Mouse (Mus musculus) adrenal gland, postnatal 14 days (tissue): Measurements from ENCODE around the gene Pdzd8. TPM values are rescaled to one million over a fixed set of nuclear protein-coding genes. Genes with fewer than 3 reads are reported as not detected.
A peak's percentile ranks its signal among the peaks of the same experiment; 100 is the strongest.

Source experiments
- DNase-seq: peaks from one replicate; pipeline ENCODE4 v3.0.0; 2021; ENCODE audit warnings: mixed read lengths
- long read RNA-seq, 2 experiments: library from polyadenylated mRNA; stranded (forward); transcript quantifications; one replicate each; pipeline ENCODE4 v2.0.0; 2021
- total RNA-seq: library from RNA; stranded (reverse); gene quantifications from 2 replicates; pipeline ENCODE4 v1.2.3, GENCODE M21; 2021

Gene Pdzd8
- 33.6 and 33.9 TPM in 2 replicates for total RNA-seq
- long read RNA-seq, experiment 1, full-length matches to known transcripts, result 14 of 27 reads
- long read RNA-seq, experiment 1, partial matches to known transcripts, result 3 of 27 reads
- long read RNA-seq, experiment 1, other reads (novel, unspliced or antisense), result 10 of 27 reads
- long read RNA-seq, experiment 2, full-length matches to known transcripts, result 14 of 17 reads
- long read RNA-seq, experiment 2, partial matches to known transcripts, result 0 of 17 reads
- long read RNA-seq, experiment 2, other reads (novel, unspliced or antisense), result 3 of 17 reads

DNA sequence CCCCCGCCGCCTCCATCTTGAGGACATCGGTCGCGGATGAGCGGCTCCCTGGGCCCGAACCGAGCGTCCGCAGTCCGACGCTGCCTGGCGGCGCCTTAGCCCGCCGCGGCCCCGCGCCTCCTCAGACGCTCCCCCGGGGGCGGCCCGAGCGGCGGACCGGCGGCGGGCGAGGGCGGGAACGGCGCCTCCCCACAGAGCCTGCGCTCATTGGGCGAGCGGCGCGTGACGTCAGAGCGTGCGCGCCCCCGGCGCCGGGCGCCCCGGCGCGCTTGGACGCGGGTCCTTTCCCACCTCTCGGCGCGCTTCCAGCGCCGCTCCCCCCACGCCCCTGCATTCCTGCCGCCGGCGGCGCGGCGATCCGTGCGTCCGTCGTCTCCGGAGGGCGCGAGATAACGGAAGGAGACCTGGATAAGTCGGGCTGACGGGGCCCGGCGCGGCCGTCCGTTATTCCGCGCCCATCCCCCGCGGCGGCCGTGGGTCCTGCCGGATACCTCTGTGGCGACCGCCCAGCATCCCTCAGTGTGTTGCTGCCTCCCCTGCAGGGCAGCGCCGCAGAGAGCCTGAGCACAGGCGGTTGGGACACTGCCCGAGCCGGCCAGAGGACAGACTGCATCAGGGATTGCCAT is at the start of gene Pdzd8:
TSS of gene Pdzd8 (minus strand) at position 123 of the 626 bp plus-strand sequence.
- peak; percentile 95 for DNase-seq

DNA sequence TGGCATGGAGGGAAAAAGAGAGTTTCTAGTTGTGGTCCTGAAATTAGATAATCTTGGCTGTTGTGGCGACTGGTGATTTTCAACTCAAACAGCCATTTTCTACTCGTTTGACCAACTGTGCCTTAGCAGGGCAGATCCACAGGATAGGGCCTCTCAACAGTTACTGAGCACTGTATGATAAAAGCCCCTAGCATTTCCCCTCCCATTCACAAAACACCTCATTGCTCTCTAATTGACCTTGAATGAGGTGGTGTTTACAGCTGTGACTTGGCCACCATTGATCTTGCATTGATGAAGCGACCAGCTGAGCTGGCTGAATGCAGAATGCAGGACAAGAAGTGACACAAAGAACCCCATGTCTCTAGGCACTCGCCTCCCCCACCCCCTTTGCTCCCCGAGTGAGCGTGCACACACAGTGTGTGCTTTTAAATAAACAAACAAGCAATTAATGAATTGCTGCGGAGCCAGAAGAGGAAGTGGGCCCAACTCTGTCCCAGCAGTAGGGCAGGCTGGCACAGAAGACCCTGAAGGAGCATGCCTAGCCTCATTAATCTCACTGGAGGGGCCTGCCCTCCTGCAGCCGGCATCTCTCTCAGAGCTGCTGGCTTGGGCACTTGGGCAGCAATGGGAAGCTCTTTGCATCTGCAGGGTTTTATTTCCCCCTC is 48.3 kb upstream of the Pdzd8 start:
- no peak for DNase-seq

DNA sequence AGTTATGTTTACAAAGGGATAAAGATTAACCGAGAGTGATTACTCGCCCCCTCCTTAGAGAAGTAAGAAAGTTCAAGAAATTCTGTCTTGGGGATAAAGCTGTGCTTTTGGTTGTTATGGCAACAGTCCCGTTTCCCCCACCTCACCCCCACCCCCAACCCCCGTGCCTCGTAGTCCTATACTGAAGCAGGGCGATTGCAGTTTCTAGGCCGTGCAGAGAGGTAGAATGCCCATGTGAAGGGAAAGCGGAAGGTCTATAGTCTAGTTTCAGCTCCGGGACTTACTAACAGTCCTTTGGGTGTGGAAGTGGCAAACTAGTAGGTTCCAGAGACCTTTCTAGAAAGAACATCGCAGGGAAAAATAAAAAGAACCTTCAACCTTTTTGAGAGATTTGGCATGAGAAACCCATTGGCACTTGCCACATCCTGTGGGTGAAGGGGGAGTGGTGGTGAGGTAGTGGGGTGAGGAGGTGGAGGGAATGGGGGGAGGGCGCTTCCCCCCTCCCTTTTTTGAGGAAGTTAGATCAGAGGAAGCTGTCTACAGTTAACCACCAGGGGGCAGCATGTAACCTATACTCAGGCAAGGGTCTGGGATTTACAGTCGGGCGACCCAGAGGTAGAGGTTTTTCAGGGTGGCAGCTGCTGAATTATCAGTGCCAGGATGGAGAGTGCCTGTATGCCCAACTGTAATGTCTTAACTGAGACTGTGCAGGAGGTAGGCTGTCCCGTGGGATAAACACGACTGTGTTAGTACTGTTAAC is 43.4 kb upstream of the Pdzd8 start:
- DNase-seq, result peak; percentile 74

DNA sequence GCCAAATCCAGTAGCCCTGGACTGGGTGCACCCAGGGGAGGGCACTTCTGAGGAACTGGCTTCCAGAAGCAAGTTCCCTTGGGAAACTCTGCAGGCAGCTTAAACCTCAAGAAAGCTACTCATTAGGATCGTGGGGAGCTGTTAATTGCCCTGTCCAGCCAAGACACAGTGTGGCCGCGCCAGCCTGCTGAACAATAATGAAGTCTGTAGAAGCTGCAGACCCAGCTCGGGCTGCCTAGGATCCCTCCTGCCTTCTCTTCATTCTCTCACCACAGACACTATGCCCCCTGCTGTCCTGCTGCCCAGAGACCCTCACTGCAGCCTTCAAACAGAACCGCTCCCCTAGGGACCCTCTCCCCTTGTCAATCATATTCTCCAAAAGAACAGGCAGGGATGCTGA is 42.8 kb upstream of the Pdzd8 start:
- no peak for DNase-seq

DNA sequence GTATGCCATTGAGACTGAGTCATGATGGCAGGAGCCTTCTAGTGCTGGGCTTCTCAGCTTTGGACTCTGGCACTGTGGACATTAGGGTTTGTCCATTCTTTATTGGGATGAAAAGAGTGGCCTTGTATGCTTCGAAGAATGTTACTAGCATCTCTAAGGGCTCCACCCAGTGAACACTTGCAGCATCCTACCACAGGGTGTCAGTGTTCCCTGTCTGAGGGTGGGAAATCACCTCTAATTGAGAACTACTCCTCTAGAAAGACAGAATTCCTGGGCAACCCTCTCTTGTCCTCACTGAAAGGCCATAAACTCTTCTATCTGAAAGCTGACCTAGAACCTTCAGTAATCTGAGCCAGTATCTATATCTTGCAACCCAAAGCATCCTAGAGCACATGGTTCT is 41.6 kb upstream of the Pdzd8 start:
- peak; percentile 51 for DNase-seq

DNA sequence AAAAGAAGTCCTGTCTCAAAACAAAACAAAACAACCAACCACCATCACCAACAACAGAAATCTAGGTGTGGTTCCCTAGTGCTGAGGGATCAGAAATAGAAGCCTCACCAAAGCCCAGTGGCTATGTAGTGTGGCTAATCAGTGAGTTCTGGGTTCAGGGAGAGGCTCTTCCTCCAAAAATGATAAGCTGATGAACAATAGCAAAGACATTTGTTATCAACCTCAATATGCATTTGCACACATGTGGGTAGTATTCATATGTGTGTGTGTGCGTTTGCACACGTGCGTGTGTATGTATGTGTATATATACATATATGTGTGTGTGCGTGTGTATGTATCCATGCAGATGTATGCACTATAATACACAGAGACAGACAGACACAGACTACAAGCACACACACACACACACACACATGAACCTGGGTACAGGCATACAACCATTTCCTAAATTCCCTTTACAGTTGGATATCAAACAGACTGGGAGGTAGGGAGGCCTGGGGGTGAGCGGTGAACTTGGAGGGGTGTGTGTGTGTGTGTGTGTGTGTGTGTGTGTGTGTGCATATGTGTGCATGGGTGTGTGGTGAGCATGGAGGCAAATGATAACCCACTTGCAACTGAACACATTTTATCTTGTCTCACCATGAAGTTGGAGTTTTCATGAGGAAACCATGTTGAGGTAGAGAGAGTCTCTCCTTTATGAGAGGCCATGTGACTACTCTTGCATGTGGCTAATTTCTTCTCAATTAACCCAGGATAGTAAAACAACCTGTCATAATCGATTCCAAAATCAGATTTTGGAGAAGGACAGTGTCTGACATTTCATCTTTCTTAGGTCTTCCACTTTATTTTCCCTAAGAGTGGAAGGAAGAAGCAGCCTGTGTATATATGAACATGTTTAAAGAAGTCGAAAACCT is 39.3 kb upstream of the Pdzd8 start:
- DNase-seq, result no peak

DNA sequence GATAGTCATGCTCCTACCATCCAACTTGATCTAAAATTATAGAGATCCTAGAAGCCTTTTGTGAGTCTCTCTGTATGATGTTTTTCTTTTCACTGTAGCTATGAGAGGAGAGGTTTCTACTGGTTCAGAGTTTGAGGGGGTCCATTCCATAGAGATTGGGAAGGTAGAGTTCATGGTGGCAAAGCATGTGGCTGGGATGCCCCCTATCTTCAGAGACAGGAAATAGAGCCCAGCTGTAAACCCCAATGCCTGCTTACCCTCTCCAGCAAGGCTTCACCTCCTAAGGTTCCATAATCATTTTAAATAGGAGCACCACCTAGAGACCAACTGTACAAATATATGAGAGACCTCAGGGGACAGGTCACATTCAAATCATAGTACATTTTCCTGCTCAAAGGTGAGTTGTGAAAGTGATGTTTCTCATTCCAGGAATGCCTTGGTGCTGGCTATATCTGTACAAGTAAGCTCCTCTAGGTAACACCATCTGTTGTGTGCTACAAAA is 36.9 kb upstream of the Pdzd8 start:
- DNase-seq, result no peak

DNA sequence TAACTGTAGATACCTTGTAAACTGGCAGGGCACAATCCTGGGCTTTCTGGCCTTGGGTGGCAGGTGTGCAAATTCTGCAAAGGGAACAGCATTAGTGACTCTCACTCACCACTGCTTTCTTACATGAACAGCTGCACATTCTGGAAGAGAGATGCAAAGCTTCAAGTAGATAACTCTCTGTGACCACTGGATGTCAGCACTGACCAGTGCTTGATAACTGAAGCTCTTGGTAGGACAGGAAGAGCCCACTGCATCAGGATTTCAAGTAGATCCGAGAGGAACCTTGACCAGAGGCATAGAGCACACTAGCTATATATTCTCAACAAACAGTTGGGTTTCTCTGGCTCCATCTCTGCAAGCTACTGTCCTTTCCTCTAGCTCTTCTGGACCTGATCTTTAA is 34.4 kb upstream of the Pdzd8 start:
- DNase-seq, result no peak

DNA sequence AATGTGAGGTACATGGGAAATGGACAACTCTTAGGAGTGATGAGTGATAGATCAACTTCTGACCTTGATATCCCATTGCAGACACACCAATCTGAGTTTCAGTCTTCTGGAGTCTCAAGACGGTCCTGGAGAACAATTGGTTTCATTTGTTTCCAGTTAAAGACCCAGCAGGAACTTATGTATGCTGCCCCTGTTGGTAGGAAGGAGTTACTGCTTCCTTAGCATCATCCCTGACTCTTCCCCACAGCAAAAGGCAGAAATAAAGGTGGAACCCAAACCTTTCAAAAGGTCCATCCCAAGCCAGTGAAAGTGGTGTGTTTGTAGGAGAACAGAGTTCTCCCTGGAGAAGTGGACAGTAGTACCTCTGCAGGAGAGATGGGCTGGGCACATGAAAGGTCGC is 30.9 kb upstream of the Pdzd8 start:
- DNase-seq, result no peak

DNA sequence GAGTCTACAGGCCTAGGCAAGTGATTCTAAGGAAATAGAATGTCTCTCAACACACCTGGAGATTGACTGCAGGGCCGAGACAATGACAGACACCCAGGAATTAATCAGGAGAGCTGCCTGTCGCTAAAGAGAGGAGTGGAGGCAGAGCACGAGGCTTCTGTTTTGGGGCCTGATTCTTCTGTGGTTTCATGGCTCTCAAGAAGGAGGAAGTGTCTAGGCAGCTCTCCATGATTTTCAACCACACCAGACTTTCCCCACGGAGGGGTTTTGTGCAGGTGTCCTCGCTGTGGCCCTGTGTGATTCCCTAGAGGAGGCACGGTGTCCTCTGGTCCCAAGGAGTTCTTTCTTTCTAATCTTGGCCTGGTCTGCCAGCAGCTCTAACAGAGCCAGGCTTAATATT is 29.4 kb upstream of the Pdzd8 start:
- no peak for DNase-seq

DNA sequence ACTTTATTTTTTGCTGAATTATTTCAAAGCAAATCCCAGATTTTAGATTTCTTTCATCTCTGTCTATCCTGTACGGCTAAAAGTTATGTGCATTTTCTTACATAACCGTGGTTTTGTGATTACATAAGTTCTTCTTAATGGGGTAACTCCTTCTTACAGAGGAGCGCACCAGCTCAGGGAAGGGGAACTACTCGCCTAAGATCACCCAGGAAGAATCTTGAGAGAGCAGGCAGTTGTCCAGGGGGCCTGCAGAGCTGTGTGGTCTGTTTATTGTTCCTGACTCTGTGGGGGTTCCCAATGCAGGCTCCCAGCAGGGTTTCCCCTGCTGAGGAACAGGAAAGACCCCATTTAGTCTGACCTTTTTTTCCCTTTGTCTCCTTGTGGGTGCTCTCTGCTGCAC is 27.3 kb upstream of the Pdzd8 start:
- no peak for DNase-seq

DNA sequence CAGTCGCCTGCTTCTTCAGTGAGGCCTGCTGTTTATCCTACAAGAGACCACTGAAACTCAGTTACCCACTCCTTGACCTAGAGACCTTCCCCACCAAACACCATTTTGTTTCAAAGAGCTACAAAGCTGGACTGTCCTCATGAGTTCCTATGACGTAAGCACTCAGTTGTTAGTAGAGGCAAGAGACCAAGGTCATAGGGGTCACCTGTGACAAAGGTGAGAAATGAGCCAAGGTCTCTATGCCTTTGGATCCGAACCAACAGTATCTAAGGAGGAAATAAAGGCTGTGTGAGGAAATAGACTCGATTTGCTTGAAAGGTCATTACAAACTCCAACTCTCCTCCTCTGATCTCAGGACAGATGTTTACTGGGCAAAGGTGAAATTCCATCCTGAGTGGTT is 25.4 kb upstream of the Pdzd8 start:
- no peak for DNase-seq

DNA sequence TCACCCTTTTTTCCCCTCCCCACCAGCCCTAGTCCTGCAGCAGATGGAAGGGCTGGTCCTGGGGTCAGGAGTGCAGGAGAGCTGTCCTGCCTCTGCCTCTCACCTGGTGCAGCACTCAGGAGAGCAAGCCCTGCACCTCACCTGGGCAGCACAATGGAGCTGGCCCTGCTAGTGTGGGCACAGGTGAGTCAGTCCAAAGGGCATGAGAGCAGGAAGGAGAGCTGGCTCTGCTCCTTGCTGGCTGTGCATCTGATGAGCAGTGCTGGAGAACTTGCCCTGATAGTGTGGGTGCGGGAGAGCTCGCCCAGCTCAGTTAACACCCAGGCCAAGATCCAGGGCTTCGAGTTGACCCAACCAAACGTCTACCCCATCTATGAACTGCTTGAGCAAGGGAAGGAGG is 22.3 kb upstream of the Pdzd8 start:
- no peak for DNase-seq

DNA sequence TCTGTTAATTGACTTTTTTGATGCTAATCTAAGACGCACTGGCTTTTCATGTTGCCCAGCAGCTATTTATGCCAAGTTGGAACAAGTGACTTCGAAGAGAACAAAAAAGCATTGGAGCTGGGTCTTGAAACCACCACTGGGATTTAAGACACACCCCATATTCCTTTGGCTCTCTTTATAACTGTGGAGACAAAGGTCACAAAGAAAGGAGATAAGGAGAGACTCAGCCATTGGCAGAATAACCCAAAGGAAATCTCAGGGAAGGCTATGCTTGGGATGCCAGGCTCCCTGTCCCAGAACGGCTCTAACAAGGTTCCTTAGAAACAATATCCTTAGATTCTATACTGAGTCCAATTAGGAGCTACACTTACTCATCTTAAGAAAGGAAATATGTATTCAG is 21.1 kb upstream of the Pdzd8 start:
- no peak for DNase-seq

DNA sequence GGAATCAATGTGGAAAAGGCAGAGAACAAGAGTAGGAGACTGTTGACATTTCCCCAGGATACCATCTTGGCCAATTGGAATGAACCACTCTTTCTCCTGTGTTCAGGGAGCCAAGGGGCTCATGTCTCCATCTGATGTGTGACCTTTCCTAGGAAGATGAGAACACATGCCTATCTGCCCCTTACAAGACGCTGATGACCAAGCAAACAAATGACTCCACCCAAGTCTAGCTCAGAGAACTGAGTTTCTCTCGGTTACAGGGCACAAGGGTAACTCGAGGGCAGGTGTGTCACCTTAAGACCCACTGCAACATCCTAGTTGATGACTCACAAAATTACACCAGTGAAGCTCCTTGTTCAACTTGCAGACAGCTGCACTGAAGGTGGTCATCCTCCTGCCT is 18.1 kb upstream of the Pdzd8 start:
- no peak for DNase-seq

DNA sequence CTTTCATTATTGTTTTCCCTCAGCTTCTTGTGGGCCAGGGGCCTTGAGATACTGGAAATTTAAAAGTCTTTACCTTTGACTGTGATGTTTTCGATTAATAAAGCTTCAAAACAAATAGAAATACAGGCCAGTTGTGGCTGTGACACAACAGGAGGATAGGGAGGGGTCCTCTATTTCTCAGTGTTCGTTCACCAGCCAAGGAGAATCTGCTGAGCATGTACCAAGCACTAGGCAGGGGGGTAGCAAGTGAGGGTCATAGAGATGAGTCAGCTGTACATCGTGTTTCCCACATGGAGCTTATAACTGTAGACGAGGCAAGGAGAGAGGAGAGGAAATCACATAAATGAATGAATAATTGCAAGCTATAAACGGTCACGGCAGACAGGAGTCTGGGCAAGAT is 17.1 kb upstream of the Pdzd8 start:
- no peak for DNase-seq

DNA sequence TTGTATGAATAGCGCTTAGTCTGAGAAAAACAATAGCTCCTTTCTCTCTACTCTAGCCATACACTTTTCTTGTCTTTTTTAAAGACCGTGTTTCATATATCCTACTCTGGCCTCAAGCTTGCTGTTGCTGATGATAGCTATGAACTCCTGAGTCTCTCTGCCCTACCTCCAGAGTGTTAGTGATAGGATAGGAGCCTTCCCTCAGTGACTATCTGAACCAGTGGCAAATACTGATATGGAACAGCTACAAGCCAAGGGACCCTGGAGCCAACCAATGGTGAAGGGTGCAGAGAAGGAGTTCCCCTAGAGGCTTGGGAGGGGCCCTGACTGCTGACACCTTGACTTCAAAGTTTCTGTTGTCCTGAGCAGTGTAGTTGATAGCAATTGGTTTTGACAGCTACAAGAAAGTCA is 14.9 kb upstream of the Pdzd8 start:
- DNase-seq, result no peak

DNA sequence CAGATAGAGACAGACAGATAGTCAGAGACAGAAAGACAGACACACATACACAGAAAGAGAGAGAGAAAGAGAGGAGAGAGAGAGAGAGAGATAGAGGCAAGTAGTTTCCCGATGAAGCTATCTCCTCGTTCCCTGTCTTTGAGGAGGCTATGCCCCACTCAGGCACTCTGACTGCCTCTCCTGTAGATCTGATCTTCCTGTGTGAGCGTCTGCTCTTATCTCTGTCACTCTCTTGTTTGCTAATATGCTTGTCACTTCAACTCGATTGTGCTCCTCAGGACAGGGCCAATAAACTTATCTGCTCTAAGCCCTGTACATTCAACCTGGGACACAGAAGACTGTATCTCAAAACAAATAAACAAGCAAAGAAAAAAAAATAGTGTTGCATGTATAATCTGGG is 13.6 kb upstream of the Pdzd8 start:
- DNase-seq, result no peak

DNA sequence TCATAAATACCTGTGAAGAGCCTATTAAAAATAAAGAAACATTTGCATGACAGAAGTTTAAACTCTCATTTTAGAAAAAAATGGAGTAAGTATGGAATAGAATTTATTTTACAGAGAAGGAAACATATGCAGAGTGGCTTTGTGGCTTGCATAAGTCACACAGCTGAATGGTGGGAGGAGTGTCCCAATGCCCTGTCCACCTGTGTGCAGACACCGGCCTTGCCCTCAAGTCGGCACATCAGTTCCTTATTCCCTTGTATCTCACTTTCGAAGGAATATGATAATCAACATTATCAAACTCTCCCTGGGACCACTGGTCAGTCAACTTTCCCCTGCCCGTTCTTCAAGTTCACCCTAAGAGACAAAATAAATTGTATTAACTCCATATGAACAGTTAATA is 12.3 kb upstream of the Pdzd8 start:
- no peak for DNase-seq

DNA sequence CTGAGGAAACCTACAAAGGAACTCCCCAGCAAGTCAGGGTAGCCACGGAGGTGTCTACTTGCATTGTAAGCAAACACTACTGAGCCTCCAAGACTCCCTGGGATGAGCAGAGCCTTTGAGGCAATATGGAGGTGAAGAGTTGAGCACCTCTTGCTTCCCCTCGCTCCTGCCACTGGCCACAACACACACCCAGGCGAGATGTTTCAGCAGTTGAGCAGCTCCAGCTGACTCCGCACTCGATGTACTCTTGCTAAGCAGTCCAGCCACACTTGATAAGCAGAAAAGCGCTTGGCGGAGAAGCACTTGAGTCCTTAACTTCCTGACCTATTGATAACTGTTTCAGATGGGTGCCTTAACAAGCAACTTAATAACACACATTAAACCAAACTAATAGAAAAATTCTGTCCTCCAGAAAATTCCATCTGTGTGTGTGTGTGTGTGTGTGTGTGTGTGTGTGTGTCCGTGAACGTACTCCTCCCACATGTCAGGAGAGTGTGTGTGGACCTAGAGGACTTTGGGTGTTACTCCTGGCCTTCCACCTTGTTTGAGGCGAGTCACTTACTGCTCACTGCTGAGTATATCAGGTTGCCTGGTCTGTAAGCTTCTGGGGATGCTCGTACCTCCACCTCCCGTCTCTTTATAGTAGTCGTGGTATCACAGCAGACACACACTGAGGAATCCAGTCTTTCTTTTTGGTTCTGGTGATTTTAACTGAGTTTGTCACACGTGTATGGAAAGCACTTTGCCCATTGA is 11.4 kb upstream of the Pdzd8 start:
- DNase-seq, result no peak

DNA sequence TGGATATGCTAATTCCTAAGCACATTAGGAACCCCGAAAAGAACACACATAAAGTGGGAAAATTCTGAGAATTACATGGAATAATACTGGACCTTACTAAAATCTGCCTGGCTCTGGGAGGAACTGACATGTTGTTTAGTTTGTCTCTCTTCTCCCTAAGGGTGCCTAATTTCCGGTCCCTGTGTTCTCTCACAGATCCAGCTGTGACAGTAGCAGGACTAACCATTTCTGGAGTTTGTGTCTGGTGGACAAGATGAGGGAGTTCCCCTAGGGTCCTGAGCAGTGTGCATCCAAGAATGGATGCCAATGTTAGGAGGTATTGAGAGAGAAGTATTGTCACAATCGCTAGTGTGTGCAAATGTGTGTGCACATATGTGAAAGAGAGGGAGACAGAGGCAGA is 10.8 kb upstream of the Pdzd8 start:
- no peak for DNase-seq
